Mouse (Mus musculus) thymus, postnatal 14 days (tissue): ENCODE data around the gene Aldh16a1.
A peak's percentile ranks its signal among the peaks of the same experiment; 100 is the strongest.
"Not testable (repeated sequence)": the region's sequence is repeated elsewhere in the genome, so short reads cannot be mapped to it uniquely, and the experiment has no call there.

Experiments used
- DNase-seq: peaks from one replicate; pipeline ENCODE4 v3.0.0; 2021

Aldh16a1 gene

GRCm38 (mm10) chr7:45155590-45155989 lies 1.2 kb upstream of the Aldh16a1 start:
- DNase-seq: no peak

DNA sequence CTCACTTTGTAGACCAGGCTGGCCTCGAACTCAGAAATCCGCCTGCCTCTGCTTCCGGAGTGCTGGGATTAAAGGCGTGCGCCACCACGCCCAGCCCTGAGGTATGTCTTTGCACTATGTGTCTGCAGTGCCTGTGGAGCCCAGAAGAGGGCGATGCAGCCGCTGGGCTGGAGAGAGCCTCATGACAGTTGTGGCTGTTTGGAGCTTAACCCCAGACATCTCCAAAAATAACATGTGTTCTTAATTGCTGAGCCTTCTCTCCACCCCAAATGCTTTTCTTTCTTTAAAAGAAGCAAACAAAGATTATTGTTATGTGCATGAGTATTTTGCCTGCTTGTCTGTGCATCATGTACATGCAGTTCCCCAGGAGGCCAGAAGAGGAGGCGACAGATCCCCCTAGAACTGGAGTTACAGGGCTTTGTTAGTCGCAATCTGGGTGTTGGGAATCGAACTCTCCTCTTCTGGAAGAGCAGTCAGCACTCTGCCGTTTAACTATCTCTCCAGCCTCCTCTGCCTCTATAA lies 670 bp upstream of the Aldh16a1 start:
- peak; percentile 61 for DNase-seq

- DNase-seq: no peak
Observed at GRCm38 (mm10) chr7:45153586-45153985, 798 bp downstream of the Aldh16a1 start.

- DNase-seq: not testable (repeated sequence)
Observed at GRCm38 (mm10) chr7:45153052-45153451, 1.3 kb downstream of the Aldh16a1 start.

DNA sequence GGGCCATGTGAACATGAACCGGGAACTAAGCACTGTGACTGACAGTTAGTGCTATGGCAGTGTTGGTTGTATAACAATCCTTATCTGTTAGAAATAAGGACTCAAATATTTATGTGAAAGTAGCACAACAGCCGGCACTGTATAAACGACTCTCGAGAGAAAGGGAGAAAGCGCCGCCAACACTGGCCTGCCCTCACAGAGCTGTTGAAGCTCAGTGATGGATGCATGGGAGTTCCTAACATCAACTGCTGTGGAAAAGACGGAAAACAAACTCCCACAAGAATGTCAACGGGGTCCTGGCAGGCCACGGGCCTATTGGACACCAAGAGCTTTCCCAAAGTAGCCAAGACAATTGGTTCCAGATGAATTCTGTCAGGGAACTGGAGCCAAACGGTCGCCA lies 3.1 kb downstream of the Aldh16a1 start:
- DNase-seq: no peak

- DNase-seq: no peak
Observed at GRCm38 (mm10) chr7:45150321-45150720, 4.1 kb downstream of the Aldh16a1 start.

DNA sequence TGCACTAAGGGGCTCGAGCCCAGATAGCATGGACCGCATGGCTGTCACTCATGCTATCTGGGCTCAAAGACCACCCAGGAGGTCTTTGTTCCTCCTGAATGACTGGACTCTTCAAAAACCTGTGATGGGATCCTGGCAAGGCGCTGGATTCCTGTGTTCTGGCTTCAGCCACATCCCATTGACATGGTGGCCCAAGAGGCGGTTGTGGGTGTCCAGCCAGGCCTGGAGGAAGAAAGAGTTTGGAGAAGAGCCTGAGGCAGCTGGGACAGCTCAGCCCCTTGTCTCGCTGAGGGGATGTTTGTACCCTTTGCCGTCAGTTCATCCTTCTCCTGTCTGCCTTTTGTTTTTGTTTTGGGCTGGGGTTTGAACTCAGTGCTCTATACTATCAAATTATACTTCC lies 4.8 kb downstream of the Aldh16a1 start:
- no peak for DNase-seq

DNA sequence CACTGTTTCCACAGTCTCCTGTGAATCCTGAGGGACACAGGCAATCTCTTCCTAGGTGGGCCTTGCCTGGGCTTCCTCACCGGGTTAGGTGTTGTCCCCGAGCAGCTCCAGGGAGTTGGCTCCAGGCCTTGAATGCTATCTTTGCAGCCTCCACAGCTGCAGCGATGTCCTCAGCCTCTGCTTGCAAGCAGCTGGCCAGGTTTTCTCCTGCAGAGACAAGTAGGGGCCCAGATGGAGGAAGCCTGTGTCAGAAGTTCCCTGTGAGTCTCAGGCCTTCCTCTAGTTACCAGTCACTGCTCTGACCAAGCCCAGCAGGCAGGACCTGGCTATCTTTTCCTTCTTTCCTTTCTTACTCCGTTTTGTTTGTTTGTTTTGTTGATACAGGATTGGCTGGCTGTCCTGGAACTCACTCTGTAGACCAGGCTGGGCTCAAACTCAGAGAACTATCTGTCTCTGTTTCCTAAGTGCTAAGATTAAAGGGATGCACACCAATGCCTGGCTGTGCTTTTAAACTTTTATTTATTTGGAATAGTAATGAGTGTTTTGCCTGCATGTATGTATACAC lies 5.8 kb downstream of the Aldh16a1 start:
- no peak for DNase-seq

GRCm38 (mm10) chr7:45147899-45148298 lies 6.5 kb downstream of the Aldh16a1 start:
- no peak for DNase-seq

GRCm38 (mm10) chr7:45147267-45147666 lies 7.1 kb downstream of the Aldh16a1 start:
- DNase-seq: no peak

DNA sequence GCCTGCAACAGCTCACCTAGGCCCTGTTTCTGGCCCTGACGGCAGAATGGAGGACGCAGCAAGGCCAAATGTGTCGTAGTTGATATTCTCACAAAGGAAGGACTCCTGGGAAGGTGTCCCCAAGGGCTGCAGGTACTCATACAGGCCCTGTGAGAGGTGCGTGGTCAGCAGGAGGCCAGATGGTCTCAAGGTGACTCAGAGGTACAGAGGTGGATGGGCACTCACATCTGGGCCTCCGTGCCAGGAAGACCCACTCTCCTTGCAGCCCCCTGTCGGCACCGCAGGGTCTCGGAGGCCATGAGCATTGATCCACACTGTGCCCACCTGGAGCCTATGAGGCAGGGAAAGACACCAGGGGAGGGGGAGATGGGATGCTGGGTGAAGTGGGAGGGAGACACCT lies 8.9 kb downstream of the Aldh16a1 start:
- DNase-seq: no peak

DNA sequence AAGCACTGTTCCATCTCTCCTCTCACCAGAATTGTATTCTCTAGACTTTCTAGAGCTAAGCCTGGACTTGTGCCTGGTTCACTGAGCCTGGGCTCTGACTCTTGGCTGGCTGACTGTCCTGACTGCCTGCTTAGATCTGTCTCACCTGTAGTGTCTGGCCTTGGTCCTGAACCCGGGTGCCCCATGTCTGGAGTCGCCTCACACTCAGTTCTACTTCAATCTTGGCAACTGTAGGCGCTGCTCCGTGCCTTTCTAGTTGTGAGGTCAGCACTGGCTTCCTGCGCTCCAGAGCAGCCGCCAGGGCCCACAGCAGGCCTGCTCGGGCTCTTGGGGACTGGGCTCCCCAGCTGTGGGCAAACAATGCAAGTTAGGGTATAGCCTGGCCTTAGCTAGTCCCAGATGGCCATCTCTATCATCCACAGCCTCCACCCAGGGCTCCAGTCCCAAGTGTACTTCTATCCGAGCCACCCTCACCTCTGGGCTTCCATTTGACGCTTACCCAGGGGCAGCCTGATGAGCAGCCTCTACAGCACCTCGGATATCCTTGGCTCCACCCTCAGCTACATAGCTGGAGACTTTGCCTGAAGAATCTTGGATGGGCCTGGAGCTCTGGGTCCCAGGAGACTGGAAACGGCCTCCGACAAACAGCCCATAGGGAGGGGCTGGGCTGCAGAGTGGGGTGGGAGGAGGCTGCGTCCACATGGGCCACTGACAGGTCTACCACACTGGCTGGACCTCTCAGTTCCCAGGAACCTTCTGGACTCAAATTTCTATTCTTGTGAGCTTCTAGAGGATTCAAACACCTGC lies 9.8 kb downstream of the Aldh16a1 start:
- DNase-seq: no peak

DNA sequence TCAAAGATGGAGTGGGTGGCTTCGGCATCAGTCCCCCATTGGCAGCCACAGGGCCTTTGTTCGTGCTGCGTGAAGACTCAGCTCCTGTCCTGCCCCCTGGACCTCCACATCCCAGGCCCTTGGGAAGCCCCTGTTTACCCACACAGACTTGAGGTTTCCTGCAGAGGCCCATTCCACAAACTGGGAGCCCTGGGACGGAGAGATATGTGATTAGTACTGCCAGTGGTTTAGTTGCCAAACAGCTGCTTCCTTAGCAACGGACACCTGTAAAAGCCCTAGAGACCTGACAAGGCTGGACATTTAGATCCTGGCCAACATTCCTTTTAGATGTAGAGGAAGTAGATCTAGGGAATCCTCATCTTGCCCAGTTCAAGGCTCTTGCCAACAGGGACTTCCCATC lies 12.5 kb downstream of the Aldh16a1 start:
- no peak for DNase-seq

DNA sequence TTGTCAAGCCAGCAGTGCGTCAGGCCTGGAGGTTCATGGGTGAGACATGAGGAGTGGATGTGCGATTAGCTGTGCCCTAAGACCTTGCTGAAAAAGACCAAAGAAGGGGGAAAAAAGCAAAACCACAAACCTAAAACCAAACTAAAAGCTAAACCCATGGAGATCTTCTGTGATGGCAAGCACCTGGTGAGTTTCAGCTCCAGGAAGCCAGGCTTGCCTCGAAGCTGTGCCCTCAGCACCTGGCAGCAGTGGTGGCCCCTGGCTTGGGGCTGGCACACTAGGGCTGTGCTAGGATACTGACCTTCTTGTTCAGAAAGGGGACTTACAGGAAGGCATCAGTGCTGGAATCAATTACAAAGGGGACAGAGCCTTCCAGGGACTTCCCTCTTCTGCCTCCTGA lies 13.1 kb downstream of the Aldh16a1 start:
- DNase-seq: peak; percentile 70

DNA sequence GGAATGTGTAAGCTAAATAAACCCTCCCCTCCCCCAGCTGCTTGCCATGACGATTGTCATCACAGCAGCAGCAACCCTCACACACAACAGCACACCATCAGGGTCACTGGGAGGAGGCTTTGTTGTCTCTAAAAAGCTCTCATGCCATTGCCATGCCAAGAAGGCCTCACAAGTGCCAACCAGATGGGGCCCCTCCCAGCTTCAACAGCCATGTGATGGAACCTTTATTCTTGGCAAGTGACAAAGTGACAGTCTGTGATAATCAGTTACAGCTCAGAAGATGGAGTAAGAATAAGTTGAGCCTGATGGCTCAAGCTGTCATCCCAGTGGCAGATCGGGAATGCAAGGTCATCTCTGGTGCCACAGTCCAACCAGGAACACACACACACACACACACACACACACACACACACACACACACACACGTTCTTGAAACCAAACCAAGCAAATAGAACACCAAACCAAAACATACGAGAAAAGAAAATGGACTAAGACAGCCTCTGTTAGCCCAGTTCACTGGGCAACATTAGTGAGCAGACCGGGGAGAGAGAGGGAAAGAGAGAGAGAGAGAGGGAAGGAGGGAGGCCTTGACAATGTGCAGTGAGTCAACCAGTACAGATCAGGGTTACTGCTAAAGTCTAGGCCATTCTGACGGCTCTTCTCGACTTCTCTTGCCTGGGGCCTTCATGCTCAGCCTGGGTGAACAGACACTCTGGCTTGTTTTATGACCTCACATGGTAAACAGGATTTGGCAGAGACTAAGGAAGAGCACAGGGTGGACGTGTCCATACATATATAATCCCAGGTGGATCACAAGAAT lies 14.3 kb downstream of the Aldh16a1 start:
- DNase-seq: no peak

DNA sequence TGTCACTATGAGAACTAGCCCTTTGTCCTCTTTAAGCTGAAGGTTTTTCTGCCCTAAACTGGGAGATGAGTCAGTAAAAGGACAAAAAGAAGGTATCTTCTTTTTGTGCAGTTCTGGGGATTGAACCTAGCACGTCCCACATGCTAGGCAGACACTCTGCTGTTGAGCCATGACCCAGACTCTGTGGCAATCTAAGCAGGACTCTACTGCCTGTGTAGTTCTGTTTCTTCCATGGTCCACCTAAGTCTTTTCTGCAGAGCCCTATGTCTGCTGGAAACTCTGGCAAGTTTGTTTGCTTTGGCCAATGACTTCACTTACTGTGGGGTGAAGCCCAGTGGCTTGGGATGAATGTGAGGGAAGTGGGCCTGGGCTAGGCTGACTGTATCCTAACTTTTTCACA lies 16.0 kb downstream of the Aldh16a1 start:
- DNase-seq: no peak

GRCm38 (mm10) chr7:45137171-45138006 lies 17.0 kb downstream of the Aldh16a1 start:
- DNase-seq: peak; percentile 57

DNA sequence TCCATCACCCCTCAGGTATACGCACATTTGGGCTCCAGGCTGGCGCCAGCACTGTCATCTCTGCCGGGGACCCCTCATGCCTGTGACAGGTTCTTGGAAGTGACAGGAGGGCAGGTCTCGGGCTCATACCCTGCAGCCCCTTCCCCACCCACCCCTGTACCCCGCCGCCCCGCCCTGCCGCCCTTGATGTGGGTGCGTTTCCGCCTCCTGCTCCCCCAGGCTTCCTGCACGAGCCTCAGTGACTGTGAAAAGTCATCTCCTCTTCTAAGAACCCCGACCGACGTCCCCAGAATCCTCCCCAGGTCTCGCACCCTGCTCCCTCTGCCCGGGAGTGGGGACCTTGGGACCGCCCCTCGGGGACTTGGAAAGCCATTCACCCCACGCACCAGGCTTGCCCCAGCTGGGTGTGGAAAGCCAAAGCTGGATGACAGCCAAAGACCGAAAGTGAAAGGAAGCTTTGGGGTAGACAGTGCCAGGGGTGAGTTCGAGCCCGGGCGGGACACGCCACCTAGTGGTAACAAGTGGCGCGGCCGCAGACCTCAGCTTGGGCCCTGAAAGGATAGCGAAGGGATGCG lies 18.3 kb downstream of the Aldh16a1 start, which contains the start of the genes Gm45713 and Flt3l:
TSS of gene Gm45713 (minus strand) at position 239 of the 575 bp plus-strand sequence.
TSS of gene Flt3l (minus strand) at position 440 of the 575 bp plus-strand sequence.
- DNase-seq: peak; percentile 91

DNA sequence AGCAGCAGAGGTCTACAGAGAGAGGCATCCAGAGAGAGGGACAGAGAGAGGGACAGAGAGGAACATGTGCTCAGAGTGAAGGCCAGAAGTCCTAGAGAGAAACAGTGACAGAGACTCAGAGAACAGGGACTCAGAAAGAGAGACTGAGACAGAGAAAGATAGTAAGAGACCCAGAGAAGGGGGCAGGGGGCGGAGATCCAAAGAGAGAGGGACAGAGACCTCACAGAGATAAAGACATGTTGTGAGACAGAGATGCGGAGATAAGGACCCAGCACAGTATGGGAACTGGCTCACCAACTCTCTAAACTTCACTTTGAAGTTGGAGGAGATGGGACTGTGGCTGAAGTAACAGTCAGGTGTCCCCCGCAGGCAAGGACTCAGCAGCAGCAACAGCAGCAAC lies 19.0 kb downstream of the Aldh16a1 start:
- no peak for DNase-seq

DNA sequence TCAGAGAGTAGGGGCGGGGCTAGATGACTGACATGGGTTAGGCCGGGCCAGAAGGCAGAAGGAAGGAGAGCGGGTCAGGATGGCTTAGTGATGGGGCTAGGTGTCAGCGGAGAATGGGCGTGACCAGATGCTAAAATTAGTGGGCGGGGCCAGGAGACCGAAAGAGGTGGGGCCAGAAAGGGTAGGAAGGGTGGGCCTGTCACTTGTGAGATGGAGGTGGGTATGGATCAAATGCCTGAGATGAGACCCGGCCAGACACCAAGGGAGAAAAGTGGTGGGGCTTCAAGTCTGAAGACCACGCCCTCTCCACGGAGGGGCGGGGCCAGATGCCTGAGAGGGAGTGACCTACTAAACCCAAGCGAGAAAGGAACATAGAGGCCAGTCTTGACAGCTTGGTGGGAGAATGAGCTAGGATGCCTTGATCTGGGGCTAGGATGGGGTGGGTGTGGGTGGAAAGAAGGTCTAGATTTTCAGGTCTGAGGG lies 19.8 kb downstream of the Aldh16a1 start:
- DNase-seq: peak; percentile 65

DNA sequence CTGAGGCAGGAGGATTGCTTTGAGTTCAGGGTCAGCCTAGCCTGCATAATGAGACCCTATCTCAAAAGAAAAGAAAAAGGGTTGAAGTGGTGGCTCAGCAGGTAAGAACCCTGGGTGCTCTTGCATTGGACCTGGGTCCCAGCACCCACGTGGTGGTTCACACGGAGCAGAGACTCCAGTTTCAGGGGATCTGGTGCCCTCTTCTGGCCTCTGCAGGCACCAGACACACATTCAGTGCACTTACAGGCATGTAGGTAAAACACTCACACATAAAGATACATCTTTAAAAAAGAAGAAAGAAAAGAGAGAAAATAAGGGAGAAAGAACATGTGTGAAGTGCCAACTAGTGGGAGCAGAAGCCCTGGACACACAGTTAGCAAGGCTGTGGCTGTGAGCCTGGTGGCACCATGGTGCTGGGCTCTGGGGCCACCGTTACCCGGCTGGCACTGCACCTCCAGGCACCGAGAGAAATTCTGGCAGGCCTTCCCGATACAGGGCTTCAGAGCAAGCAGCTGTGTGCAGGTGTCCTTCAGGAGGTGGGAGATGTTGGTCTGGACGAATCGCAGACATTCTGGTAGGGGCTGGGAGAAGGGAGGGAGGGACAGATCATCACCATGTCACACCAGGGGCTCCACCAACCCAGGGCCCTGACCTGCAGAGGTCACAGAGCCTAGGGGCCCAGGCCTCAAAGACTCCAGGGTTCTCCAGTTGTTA lies 20.8 kb downstream of the Aldh16a1 start:
- DNase-seq: no peak
